Mouse (Mus musculus) stomach, embryonic 15.5 days (tissue): ENCODE measurements at regions not wholly inside any gene's neighbourhood (a gene's known extent, or its start where the extent isn't known, plus 50 kb on each side); places are given as distances from the start of the nearest gene placed in this dataset.
A peak's percentile ranks its signal among the peaks of the same experiment; 100 is the strongest.

ENCODE experiments used
- ATAC-seq: fragments of 200-750 bp; cut with Nextera tagmentation; 2 replicates; pipeline ENCODE4 v1.8.0; 2017; ENCODE audit warnings: low read depth, moderate number of reproducible peaks, moderate TSS enrichment; ENCODE audit not compliant: insufficient read depth, low FRiP score
- H3K27ac ChIP-seq: fragments of 300-500 bp; sonication (generic); 2 replicates; pipeline ENCODE4 v1.5.1; 2015; ENCODE audit warnings: mild to moderate bottlenecking, inconsistent platforms
- H3K27me3 ChIP-seq: fragments of 300-500 bp; sonication (generic); replicated peaks from 2 replicates; pipeline ENCODE4 v1.6.1; 2015; ENCODE audit warnings: inconsistent platforms
- H3K36me3 ChIP-seq: fragments of 300-500 bp; sonication (generic); 2 replicates; pipeline ENCODE4 v1.6.1; 2015; ENCODE audit warnings: inconsistent platforms
- H3K4me1 ChIP-seq: fragments of 300-500 bp; sonication (generic); 2 replicates; pipeline ENCODE4 v1.6.1; 2015; ENCODE audit warnings: inconsistent platforms
- H3K4me2 ChIP-seq: fragments of 300-500 bp; sonication (generic); 2 replicates; pipeline ENCODE4 v1.6.1; 2015; ENCODE audit warnings: mild to moderate bottlenecking, inconsistent platforms
- H3K4me3 ChIP-seq: fragments of 300-500 bp; sonication (generic); replicated peaks from 2 replicates; pipeline ENCODE4 v1.5.1; 2015; ENCODE audit warnings: inconsistent platforms
- H3K9ac ChIP-seq: fragments of 300-500 bp; sonication (generic); 2 replicates; pipeline ENCODE4 v1.6.1; 2015; ENCODE audit warnings: inconsistent platforms
- H3K9me3 ChIP-seq: fragments of 300-500 bp; sonication (generic); 2 replicates; pipeline ENCODE4 v1.6.1; 2016; ENCODE audit warnings: inconsistent platforms
- WGBS: fragments of 180-500 bp; shearing (Covaris S2); methylation state at CpG from one replicate; pipeline ENCODE4 v1.1.7; 2015; 5-methylcytosine and 5-hydroxymethylcytosine counted together

DNA sequence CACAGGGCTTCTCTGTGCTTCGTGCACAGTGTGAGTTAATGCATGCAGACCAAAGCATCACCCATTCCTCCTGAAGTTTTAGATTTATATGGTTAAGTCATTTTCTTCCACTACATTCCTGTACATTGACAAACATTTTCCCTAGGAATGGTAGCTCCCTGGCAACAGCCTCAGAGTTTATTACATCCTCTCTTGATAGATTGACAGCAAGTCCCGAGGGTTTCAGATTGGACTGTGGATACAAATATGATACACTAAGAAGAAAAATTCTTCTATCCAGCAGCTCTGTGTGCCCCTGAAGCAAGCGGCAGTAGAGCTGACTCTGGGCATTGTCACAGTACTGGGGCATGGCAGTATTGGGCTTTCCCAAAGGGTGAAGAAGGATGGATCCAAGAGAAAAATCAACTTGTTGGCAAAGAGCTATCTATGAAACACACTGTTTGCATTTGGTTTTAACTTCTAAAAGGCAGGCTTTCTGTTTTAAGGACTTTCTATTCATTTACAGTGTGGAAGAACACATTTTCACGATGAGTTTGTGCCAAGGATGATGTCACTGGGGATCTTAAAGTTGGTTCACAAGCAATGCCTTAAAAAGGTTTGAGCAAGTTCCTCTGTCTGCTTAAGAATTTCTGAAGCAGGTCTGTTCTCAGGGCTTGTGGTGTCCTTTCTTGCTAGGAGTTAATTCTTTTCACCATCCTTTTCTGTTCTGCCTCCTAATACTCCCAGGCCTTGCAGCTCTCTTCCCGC lies 265.2 kb downstream of the Cd47 start:
- no peaks in the 10 kb centered on the region for H3K9me3 ChIP-seq
- 71% methylated on average over 5 of the region's 5 CpGs for WGBS
- no peaks in the 10 kb centered on the region for H3K27me3 ChIP-seq
- no peaks in the 10 kb centered on the region for H3K36me3 ChIP-seq
- no peak overlapping the region; the same call in 1 of the 2 replicates for H3K27ac ChIP-seq
- H3K4me2 ChIP-seq, result no peak overlapping the region
- no peak for ATAC-seq
- no peaks in the 10 kb centered on the region for H3K4me1 ChIP-seq
- H3K9ac ChIP-seq, result no peak overlapping the region
- no peak overlapping the region for H3K4me3 ChIP-seq

DNA sequence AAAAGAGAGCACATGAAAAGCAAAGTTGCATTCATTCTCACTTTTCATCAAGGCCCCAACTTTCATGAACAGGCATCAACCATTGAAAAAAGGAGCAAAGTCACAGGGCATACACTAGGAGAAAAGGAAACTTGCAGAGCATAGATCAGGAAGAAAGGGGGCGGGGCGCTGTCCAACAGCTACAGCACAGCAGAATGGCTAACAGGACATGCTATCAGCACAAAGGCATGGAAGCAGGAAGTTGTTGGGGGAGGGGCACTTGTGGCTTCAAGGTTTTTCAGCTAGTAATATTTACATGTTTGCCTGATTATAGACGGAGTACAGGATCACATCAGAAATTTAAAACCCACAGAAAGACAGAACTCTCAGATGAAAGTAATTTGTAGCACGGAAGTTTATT lies 268.7 kb downstream of the Cd47 start:
- Histone ChIP-seq H3K4me1 (no peaks in the 10 kb centered on the region), H3K27me3 (no peaks in the 10 kb centered on the region), H3K4me3 (no peak overlapping the region), H3K27ac (no peak overlapping the region), H3K9me3 (no peaks in the 10 kb centered on the region), H3K4me2 (no peak overlapping the region), H3K9ac (no peak overlapping the region), H3K36me3 (no peaks in the 10 kb centered on the region)
- 0 out of 2 replicates have a peak, but pooled peaks have one; percentile 60 for ATAC-seq
- WGBS, result 55% methylated on average over 4 of the region's 4 CpGs

DNA sequence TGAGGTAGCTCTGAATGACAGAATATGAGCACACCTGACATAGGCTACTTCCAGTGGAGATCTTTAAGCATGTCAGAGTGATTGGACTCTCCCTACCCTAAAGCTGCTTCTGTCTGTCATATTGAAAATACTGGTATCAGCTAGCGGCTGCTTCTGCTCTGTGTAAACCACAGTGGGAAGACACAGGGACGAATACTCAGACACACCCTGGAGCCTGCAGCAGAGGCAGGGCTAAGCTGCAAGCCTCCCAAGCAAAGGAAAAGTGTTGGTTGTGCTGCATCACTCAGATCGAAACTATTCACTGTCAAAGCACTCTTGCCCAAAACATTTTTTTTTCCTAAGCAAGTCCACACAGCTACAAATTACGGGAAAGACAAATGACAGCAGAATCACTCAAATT lies 270.4 kb downstream of the Cd47 start:
- Histone ChIP-seq H3K9ac (no peak overlapping the region), H3K36me3 (no peaks in the 10 kb centered on the region), H3K27ac (no peak overlapping the region), H3K4me2 (no peak overlapping the region), H3K4me3 (no peak overlapping the region), H3K4me1 (no peaks in the 10 kb centered on the region), H3K27me3 (no peaks in the 10 kb centered on the region), H3K9me3 (no peaks in the 10 kb centered on the region)
- ATAC-seq, result no peak
- WGBS, result 42% methylated on average over 4 of the region's 4 CpGs

DNA sequence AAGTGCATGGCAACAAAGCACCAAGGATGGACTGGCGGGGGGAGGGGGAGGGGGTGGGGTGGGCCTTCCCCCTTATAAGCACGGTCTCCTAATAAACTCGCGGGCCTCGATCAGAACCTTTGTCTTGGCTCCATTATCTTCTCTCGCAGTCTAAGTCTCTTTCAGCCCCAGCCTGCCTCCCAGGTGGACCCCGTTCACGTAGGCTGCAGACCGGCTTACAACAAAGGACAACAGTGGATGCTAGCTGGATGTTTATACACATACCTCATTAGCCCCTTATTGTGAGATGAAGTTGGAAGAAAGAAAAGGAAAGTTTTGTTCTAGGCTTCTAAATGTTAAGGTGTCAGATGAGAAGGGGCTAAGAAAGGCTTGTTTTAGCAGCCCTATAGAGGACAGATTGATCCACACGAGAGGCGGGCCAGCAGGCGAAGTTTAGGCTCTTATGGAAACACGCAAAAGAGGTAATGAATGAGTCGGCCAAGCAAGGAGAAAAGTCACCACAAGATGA lies 272.6 kb downstream of the Cd47 start:
- no peak for ATAC-seq
- Histone ChIP-seq H3K4me3 (no peak overlapping the region), H3K4me1 (no peaks in the 10 kb centered on the region), H3K4me2 (no peak overlapping the region), H3K36me3 (no peaks in the 10 kb centered on the region), H3K27me3 (no peaks in the 10 kb centered on the region), H3K27ac (no peak overlapping the region), H3K9me3 (no peaks in the 10 kb centered on the region), H3K9ac (no peak overlapping the region)
- WGBS, result 61% methylated on average over 14 of the region's 14 CpGs

DNA sequence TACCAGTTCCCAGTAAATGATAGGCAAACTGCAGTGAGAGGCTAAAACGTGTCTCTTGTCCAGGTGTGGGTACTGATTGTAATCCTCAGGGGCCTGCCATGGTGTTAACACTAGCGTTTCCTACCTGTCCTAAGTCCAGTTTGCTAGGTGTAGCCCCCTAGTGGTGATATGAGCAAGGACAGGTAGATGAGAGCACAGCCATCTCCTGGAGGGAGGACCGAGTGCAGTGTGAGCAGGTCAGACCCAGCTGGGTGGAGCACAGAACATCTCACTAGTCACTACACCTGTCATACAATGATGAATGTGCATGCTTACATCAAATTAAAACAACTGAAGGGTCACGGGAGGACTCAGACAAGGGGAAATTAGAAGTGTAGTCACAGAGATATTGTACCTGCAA lies 273.6 kb downstream of the Cd47 start:
- Histone ChIP-seq H3K4me2 (no peak overlapping the region), H3K36me3 (no peaks in the 10 kb centered on the region), H3K27me3 (no peaks in the 10 kb centered on the region), H3K9me3 (no peaks in the 10 kb centered on the region), H3K9ac (no peak overlapping the region), H3K27ac (no peak overlapping the region), H3K4me1 (no peaks in the 10 kb centered on the region), H3K4me3 (no peak overlapping the region)
- no peak; the same call in 1 of the 2 replicates for ATAC-seq
- WGBS, result 63% methylated on average over 4 of the region's 4 CpGs

DNA sequence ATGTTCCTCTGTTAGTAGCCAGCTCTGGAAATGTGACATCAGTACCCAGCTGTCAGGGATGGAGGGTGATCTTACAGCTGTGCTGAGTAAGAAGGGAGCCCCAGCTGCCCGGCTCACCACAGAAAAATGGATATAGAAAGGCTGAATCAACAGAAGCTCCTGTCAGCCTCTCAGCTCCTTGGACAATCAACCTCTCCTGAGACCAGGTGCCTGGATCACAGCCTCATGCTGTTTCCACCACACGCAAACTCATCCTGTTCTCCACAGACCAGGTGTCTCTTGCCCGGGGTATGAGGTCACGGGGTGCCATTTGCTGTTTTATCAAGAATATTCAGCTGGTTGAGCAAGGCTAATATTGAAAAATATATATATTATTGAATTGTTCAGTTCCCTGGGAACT lies 275.3 kb downstream of the Cd47 start:
- H3K4me2 ChIP-seq, result no peak overlapping the region
- H3K27ac ChIP-seq, result no peak overlapping the region
- H3K4me1 ChIP-seq, result no peaks in the 10 kb centered on the region
- no peaks in the 10 kb centered on the region for H3K27me3 ChIP-seq
- H3K36me3 ChIP-seq, result no peaks in the 10 kb centered on the region
- ATAC-seq, result no peak
- 81% methylated on average over 4 of the region's 4 CpGs for WGBS
- no peak overlapping the region for H3K9ac ChIP-seq
- no peak overlapping the region for H3K4me3 ChIP-seq
- no peaks in the 10 kb centered on the region for H3K9me3 ChIP-seq

DNA sequence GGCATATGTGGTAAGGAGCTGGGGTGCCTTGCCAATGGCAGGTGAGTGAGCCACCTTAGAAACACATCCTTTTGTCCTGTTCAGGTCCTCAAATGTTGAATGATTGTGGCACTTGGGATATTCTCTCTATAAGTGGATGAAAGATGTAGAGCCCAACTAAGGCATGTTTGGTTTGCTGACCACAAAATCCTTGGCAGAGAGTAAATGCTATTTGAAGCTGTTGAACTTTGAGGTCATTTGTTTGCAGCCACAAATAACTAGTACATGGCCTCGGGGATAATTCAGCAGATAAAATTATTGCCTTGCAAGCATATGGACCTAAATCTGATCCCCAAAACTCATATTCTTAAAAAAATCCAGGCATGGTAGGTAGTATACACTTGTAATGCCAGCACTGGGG lies 281.2 kb downstream of the Cd47 start:
- H3K4me2 ChIP-seq, result no peak overlapping the region
- ATAC-seq, result no peak
- H3K4me3 ChIP-seq, result no peak overlapping the region
- no peaks in the 10 kb centered on the region for H3K27me3 ChIP-seq
- no peaks in the 10 kb centered on the region for H3K4me1 ChIP-seq
- no peaks in the 10 kb centered on the region for H3K36me3 ChIP-seq
- WGBS, result 67% methylated on average over 1 of the region's 1 CpGs
- no peaks in the 10 kb centered on the region for H3K9me3 ChIP-seq
- no peak overlapping the region for H3K27ac ChIP-seq
- H3K9ac ChIP-seq, result no peak overlapping the region

DNA sequence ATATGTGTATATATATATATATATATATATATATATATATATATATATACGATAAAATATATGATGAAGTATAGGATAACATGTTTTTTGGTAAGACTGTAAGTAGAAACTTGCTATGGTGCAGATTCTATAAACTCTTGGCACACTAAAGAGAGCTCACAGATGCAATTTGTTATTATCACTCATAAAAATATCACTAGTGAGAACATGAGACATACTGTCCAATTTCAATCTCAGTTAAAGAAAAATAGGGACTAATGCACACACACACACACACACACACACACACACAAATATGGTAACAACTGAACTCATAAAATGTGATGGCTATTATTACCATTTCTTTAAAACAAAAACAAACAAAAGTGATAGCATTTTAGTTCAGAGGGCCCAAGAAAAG lies 292.0 kb downstream of the Cd47 start:
- H3K4me3 ChIP-seq, result no peak overlapping the region
- no peak for ATAC-seq
- H3K36me3 ChIP-seq, result no peaks in the 10 kb centered on the region
- WGBS, result 87% methylated on average over 1 of the region's 1 CpGs
- no peak overlapping the region for H3K27ac ChIP-seq
- H3K9me3 ChIP-seq, result no peaks in the 10 kb centered on the region
- H3K9ac ChIP-seq, result no peak overlapping the region
- H3K4me2 ChIP-seq, result no peak overlapping the region
- no peaks in the 10 kb centered on the region for H3K27me3 ChIP-seq
- H3K4me1 ChIP-seq, result no peaks in the 10 kb centered on the region

DNA sequence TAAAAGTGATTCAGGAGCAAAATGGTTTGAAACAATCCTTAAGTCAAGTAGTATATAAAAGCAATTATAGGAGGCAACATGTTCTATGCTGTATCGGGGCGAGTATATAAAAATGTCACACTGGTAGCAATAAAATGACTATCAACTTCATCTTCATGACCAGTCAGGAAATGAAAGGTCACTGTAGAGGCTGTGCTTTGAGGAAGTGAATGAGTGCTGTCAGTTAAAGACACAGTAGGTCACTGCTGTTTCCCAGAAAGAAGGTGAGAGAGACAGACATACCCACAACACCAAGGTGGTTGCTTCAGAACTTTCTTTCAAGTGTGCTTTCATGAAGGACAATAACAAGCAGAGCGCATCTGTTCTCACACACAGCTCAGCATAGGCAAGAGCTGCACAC lies 292.4 kb downstream of the Cd47 start:
- no peaks in the 10 kb centered on the region for H3K9me3 ChIP-seq
- no peak overlapping the region for H3K9ac ChIP-seq
- no peak for ATAC-seq
- no peak overlapping the region for H3K27ac ChIP-seq
- H3K4me3 ChIP-seq, result no peak overlapping the region
- no peaks in the 10 kb centered on the region for H3K36me3 ChIP-seq
- WGBS, result 78% methylated on average over 3 of the region's 3 CpGs
- no peak overlapping the region for H3K4me2 ChIP-seq
- no peaks in the 10 kb centered on the region for H3K27me3 ChIP-seq
- H3K4me1 ChIP-seq, result no peaks in the 10 kb centered on the region

DNA sequence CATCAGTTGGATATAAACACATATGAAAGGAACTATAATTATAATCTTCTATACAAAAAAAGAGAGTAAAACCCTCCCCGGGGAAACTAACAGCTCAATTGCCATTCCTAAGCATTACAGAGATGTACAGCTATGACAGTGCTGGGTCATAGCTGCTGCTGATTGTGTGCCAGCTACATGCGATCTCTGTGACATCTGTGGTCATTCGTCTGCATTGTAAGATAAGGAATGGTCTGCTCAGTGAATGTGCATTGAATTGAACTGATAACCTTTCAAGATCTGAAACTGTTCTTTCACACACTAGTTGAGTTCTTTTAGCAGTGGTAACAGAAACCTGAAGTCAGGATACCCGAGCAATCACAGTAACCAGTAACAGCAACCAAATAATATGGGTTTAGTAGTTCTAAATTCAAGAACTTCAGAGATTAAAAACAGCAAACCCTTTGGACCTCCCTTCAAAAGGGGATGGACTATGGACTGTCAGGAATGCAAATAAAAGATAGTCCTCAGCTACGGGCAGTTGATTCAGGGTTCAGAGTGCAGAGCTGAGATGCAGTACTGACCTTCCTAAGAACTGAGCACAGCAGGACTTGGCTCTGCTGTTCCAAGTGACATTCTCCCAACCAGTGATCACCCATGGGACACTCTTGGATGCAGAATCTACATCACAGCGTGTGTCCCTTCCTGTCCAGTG lies 295.7 kb downstream of the Cd47 start:
- ATAC-seq, result no peak
- no peaks in the 10 kb centered on the region for H3K36me3 ChIP-seq
- H3K27ac ChIP-seq, result no peak overlapping the region
- H3K27me3 ChIP-seq, result no peaks in the 10 kb centered on the region
- H3K4me2 ChIP-seq, result no peak overlapping the region
- no peak overlapping the region for H3K9ac ChIP-seq
- no peak overlapping the region for H3K4me3 ChIP-seq
- H3K9me3 ChIP-seq, result no peaks in the 10 kb centered on the region
- H3K4me1 ChIP-seq, result no peaks in the 10 kb centered on the region
- 45% methylated on average over 6 of the region's 6 CpGs for WGBS

DNA sequence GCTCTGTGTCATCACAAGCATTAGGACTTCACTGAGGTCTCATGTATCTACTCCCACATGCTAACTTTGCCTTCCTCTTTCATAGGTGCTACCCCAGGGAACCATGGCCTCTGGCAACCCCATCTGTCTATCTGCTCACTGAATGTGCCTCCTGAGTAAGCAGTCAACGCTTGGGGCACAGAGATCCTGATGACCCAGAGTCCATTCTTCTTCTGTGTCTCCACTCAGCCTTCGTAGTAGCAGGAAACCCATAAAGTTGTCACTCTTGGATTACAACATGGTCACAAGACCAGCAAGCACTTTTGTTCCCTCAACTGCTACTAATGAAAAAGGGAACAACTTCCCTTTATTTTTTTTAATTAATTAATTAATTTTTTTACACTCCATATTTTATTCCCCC lies 296.2 kb downstream of the Cd47 start:
- 57% methylated on average over 2 of the region's 2 CpGs for WGBS
- no peak overlapping the region for H3K9ac ChIP-seq
- no peaks in the 10 kb centered on the region for H3K4me1 ChIP-seq
- H3K27ac ChIP-seq, result no peak overlapping the region
- no peak overlapping the region for H3K4me2 ChIP-seq
- no peaks in the 10 kb centered on the region for H3K36me3 ChIP-seq
- no peak overlapping the region for H3K4me3 ChIP-seq
- H3K9me3 ChIP-seq, result no peaks in the 10 kb centered on the region
- no peak for ATAC-seq
- no peaks in the 10 kb centered on the region for H3K27me3 ChIP-seq

DNA sequence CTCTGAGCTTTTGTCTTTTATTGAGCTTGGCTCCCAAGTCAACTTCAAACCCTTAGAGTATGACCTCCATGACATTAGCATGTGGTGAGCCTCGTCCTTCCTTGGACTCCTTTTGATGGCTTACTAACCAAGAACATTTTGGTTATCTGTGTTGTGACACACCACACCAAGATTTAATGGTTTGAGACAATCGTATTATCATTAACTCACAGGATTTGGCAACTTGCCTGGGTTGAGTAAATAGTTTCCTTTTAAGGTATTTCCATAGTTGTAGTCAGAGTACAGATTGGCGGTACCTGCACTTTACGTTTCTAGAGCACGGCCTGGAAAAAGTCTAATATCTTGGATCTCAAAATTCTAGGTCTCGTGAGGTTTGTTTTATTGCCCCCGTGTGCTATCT lies 303.0 kb downstream of the Cd47 start:
- H3K4me1 ChIP-seq, result no peaks in the 10 kb centered on the region
- H3K9ac ChIP-seq, result no peak overlapping the region
- no peaks in the 10 kb centered on the region for H3K36me3 ChIP-seq
- no peak overlapping the region for H3K4me2 ChIP-seq
- H3K9me3 ChIP-seq, result no peaks in the 10 kb centered on the region
- ATAC-seq, result no peak; the same call in 1 of the 2 replicates
- no peaks in the 10 kb centered on the region for H3K27me3 ChIP-seq
- WGBS, result 59% methylated on average over 7 of the region's 7 CpGs
- no peak overlapping the region for H3K27ac ChIP-seq
- H3K4me3 ChIP-seq, result no peak overlapping the region
